Mouse (Mus musculus) cortical plate, adult 2 months (tissue): ENCODE data around the gene Clec2g. TPM values are rescaled to one million over a fixed set of nuclear protein-coding genes. Genes with fewer than 3 reads are reported as not detected.
"Not testable (repeated sequence)": the region's sequence is repeated elsewhere in the genome, so short reads cannot be mapped to it uniquely, and the experiment has no call there.

Experiments used
- H3K27ac ChIP-seq: fragments of 200-500 bp; 2 replicates; pipeline ENCODE4 v1.5.1; 2012; ENCODE audit warnings: low read length, control low read depth, inconsistent platforms; ENCODE audit not compliant: insufficient read depth
- H3K4me1 ChIP-seq: fragments of 200-500 bp; 2 replicates; pipeline ENCODE4 v1.6.1; 2011; ENCODE audit warnings: low read length; ENCODE audit not compliant: control insufficient read depth, insufficient read depth
- H3K4me3 ChIP-seq: fragments of 200-500 bp; 2 replicates; pipeline ENCODE4 v1.5.1; 2011; ENCODE audit warnings: mild to moderate bottlenecking, low read length, control low read depth; ENCODE audit not compliant: insufficient read depth
- CTCF ChIP-seq: fragments of 200-500 bp; IDR thresholded peaks from 2 replicates; pipeline ENCODE4 v1.5.1; 2011; ENCODE audit warnings: mild to moderate bottlenecking, control low read depth, low read length; ENCODE audit not compliant: insufficient read depth; ENCODE audit errors: extremely low read depth
- POLR2A ChIP-seq: fragments of 200-500 bp; IDR thresholded peaks from 2 replicates; pipeline ENCODE4 v1.6.1; 2011; ENCODE audit warnings: mild to moderate bottlenecking, low read length, control low read depth; ENCODE audit not compliant: insufficient read depth; ENCODE audit errors: extremely low read depth
- polyA plus RNA-seq: library from polyadenylated mRNA; depleted of rRNA; stranded (reverse); fragments of >200 nt; gene quantifications from 2 replicates; pipeline ENCODE4 v1.2.3, GENCODE M21; 2012

Gene Clec2g
- polyA plus RNA-seq, 1 experiment: not detected

DNA sequence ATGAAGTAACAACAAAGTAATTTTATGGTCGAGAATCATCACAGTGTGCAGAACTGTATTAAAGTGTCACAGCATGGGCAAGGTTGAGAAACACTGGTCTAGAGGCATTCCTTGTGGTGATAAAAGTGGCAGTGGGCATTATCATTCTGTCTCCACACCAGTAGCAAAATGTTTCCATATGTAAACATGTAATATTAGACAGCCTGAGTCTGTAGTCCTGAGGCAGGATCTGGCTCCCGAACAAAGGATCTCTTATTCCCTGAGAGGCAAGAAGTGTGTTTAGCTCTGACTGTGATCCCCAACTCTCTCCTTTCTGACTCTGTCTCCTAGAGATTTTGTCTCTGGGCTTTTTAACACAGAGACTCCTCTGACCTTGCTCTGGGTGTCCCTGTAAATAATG, 1.1 kb upstream of the Clec2g start:
- TF ChIP-seq CTCF: no peak
- TF ChIP-seq POLR2A: no peak
- Histone ChIP-seq H3K4me3 (no peak overlapping the region), H3K27ac (no peak overlapping the region), H3K4me1 (no peaks in the 10 kb centered on the region)

GRCm38 (mm10) chr6:128935889-128936665, 1.9 kb downstream of the Clec2g start:
- H3K4me1 ChIP-seq, H3K4me3 ChIP-seq, H3K27ac ChIP-seq: not testable (repeated sequence)

DNA sequence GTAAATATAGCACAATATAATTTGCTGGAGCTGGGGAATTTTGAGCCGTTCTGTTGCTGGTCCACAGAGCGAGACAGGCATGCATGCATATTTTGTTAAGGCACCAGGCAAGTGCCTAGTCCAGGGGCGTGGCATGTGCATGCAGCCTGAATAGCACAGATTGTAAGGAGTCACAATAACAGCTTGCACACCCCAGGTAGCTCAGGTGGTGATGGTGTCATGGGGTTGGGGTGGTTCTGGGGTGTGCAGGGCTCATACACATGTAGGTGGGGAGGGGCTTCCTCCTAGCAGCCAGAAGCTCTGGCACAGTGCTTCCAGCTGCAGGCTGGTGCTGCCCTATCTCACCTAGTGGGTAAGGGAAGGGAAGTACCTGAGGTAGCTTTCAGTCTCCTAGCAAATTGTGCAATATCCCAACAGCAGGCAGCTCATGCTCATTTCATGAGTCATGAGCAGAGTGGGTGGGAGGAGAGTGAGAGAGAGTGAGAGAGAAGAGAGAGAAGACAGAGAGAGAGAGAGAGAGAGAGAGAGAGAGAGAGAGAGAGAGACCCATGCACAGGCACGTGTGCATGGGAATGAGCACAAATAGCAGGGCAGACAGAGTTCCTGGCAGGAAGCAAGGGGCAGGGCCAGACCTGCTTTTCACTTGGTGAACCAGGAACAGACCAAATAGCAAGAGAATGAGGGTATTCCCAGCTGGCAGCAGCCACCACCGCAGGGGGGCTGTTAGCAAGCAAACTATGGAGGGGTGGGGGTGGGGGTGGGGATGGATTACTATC, 7.7 kb downstream of the Clec2g start:
- TF ChIP-seq POLR2A (no peak), CTCF (no peak)
- H3K4me1 ChIP-seq: no peaks in the 10 kb centered on the region
- H3K27ac ChIP-seq: no peak overlapping the region
- H3K4me3 ChIP-seq: no peak overlapping the region

DNA sequence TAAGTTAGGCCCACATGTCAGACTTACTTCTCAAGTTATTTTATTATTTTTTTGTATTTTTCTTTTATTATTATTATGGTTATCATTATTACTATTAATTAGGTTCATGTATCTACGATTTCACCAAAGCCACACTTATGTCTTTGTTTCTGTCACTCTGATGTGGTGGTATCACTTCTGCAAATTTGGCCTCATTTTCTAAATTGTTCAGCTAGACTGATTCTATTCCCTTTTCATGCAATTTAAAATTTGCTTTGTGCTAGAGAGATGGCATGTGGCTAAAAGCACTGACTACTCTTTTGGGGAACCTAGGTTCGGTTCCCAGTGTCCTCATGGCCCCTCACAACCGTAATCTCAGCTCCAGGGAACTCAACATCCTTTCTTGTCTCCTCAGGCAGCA, 11.4 kb downstream of the Clec2g start:
- Histone ChIP-seq H3K4me3 (no peak overlapping the region), H3K4me1 (no peaks in the 10 kb centered on the region), H3K27ac (no peak overlapping the region)
- TF ChIP-seq CTCF (no peak), POLR2A (no peak)

- TF ChIP-seq CTCF: no peak
- no peak for TF ChIP-seq POLR2A
- H3K27ac ChIP-seq: no peak overlapping the region
- H3K4me1 ChIP-seq: no peaks in the 10 kb centered on the region
- H3K4me3 ChIP-seq: no peak overlapping the region
These were observed 26.9 kb downstream of the Clec2g start for GRCm38 (mm10) chr6:128961110-128961509.

GRCm38 (mm10) chr6:128962108-128962507, 27.9 kb downstream of the Clec2g start:
- not testable (repeated sequence) for H3K4me1 ChIP-seq, H3K27ac ChIP-seq, H3K4me3 ChIP-seq

- no peaks in the 10 kb centered on the region for H3K4me1 ChIP-seq
- no peak overlapping the region for H3K27ac ChIP-seq
- H3K4me3 ChIP-seq: no peak overlapping the region
- no peak for TF ChIP-seq CTCF
- no peak for TF ChIP-seq POLR2A
These were observed 30.3 kb downstream of the Clec2g start for GRCm38 (mm10) chr6:128964519-128964918.

DNA sequence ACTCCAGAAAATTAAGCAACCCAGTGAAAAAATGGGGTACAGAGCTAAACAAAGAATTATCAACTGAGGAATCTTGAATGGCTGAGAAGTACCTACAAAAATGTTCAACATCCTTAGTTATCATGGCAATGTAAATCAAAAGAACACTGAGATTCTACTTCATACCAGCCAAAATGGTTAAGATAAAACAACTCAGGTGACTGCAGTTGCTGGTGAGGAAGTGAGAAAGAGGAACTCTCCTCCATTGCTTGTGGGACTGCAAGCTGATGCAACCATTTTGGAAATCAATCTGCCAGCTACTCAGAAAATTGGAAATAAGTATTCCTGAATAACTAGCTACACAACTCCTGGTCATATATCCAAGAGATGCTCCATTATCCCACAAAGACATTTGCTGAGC, 34.3 kb downstream of the Clec2g start:
- TF ChIP-seq POLR2A (no peak), CTCF (no peak)
- H3K4me3 ChIP-seq: no peak overlapping the region
- H3K4me1 ChIP-seq: no peaks in the 10 kb centered on the region
- H3K27ac ChIP-seq: no peak overlapping the region

- Histone ChIP-seq H3K4me3 (no peak overlapping the region), H3K27ac (no peak overlapping the region), H3K4me1 (no peaks in the 10 kb centered on the region)
- TF ChIP-seq CTCF: no peak
- no peak for TF ChIP-seq POLR2A
These were observed 35.6 kb downstream of the Clec2g start for GRCm38 (mm10) chr6:128969741-128970140.

GRCm38 (mm10) chr6:128970508-128971393, 36.6 kb downstream of the Clec2g start:
- H3K27ac ChIP-seq, H3K4me3 ChIP-seq, H3K4me1 ChIP-seq: not testable (repeated sequence)
